ENCODE assay signal across 10 mouse cellular contexts in the genomic region with DNA sequence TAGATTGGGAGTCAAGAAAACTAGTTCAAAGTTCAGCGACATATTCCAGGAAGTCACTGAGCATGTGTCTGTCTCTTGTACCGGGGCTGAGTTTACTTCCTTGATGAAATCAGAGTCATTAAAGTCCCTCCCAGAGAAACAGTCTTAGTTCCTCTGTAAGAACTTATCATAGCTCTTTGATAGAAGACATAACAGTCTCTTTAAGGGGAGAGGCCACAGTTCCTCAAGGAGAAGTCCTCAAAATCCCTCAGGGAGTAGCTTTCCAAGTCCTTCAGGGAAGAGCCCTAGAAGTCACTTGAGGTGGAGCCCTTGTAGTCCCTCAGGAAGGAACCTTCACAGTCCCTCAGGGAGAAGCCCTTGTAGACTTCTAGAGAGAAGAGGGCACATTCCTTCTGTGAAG. TPM values are rescaled to one million over a fixed set of nuclear protein-coding genes. Genes with fewer than 3 reads are reported as not detected.
DNase-seq lines count a peak whose midpoint lies in the region; ATAC-seq and TF ChIP-seq lines count a peak whose summit lies in the region.
"Had no signal": no experiment of that assay in that cellular context is flagged by ENCODE, and none has a peak within 500 bp of the region (broad histone marks: within the 10 kb centered on the region; RNA-seq: fewer than 3 reads in every experiment).

No protein-coding gene starts in this region.

- no peaks in the 10 kb centered on the region for H3K36me3 ChIP-seq in kidney, postnatal 0 days (ENCODE audit: insufficient read depth, low read length)
- H3K36me3 ChIP-seq in kidney, adult 2 months (ENCODE audit: control insufficient read depth, insufficient read depth, low read length): no peaks in the 10 kb centered on the region
- H3K36me3 ChIP-seq in E14TG2a.4 (ENCODE audit: insufficient read depth, low read length): no peaks in the 10 kb centered on the region
- H3K36me3 ChIP-seq in midbrain, embryonic 13.5 days: no peaks in the 10 kb centered on the region
- H3K36me3 ChIP-seq: embryonic facial prominence, embryonic 12.5 days had no signal

- H3K27me3 ChIP-seq in kidney, postnatal 0 days (ENCODE audit: insufficient read depth, low read length): no peaks in the 10 kb centered on the region
- no peaks in the 10 kb centered on the region for H3K27me3 ChIP-seq in kidney, adult 2 months (replicated peaks; ENCODE audit: control insufficient read depth, insufficient read depth, low read length)
- H3K27me3 ChIP-seq in E14TG2a.4 (ENCODE audit: insufficient read depth, low read length): peaks cover 3% of the 10 kb centered on the region
- no peaks in the 10 kb centered on the region for H3K27me3 ChIP-seq in midbrain, embryonic 13.5 days
- H3K27me3 ChIP-seq: embryonic facial prominence, embryonic 12.5 days had no signal

- H3K4me2 ChIP-seq in kidney, postnatal 0 days (ENCODE audit: low read length): no peak overlapping the region
- H3K4me2 ChIP-seq in midbrain, embryonic 13.5 days (replicated peaks): peak overlapping the region; percentile 94; the same call in 1 of the 2 replicates

- 0 out of 2 replicates have a peak, but pooled peaks cover 9% of the 10 kb centered on the region for H3K4me1 ChIP-seq in kidney, postnatal 0 days (replicated peaks; ENCODE audit: insufficient read depth, low read length)
- peaks cover 4% of the 10 kb centered on the region; the same call in 1 of the 2 replicates for H3K4me1 ChIP-seq in kidney, adult 2 months (ENCODE audit: control insufficient read depth, insufficient read depth, low read length)
- peaks cover 23% of the 10 kb centered on the region for H3K4me1 ChIP-seq in E14TG2a.4 (replicated peaks; ENCODE audit: low read depth, low read length)
- peaks cover 20% of the 10 kb centered on the region for H3K4me1 ChIP-seq in midbrain, embryonic 13.5 days (replicated peaks)

- no peak overlapping the region for H3K4me3 ChIP-seq in kidney, postnatal 0 days (replicated peaks; ENCODE audit: low read depth, low read length)
- H3K4me3 ChIP-seq in kidney, adult 2 months (ENCODE audit: insufficient read depth, low read depth, low read length): no peak overlapping the region
- H3K4me3 ChIP-seq in E14TG2a.4 (replicated peaks; ENCODE audit: low read length): peak overlapping the region; percentile 33; the same call in 1 of the 2 replicates
- H3K4me3 ChIP-seq in midbrain, embryonic 13.5 days (replicated peaks): no peak overlapping the region

- no peaks in the 10 kb centered on the region for H3K9me3 ChIP-seq in kidney, postnatal 0 days (replicated peaks; ENCODE audit: low read length)
- no peaks in the 10 kb centered on the region for H3K9me3 ChIP-seq in E14TG2a.4 (ENCODE audit: low read length)
- no peaks in the 10 kb centered on the region for H3K9me3 ChIP-seq in midbrain, embryonic 13.5 days
- H3K9me3 ChIP-seq: embryonic facial prominence, embryonic 12.5 days had no signal

- no peak for TF ChIP-seq POLR2A in kidney, adult 2 months (IDR thresholded peaks at IDR 0.05; ENCODE audit: low read depth, low read length)

- no peak overlapping the region for H3K27ac ChIP-seq in kidney, postnatal 0 days
- no peak overlapping the region for H3K27ac ChIP-seq in kidney, adult 2 months (ENCODE audit: insufficient read depth, low read depth, low read length)
- H3K27ac ChIP-seq in midbrain, embryonic 13.5 days: no peak overlapping the region
- H3K27ac ChIP-seq: embryonic facial prominence, embryonic 12.5 days had no signal

- WGBS in kidney, postnatal 0 days: 74% methylated on average over 2 of the region's 2 CpGs
- 55% methylated on average over 2 of the region's 2 CpGs for WGBS in kidney, adult 2 months
- WGBS in midbrain, embryonic 13.5 days: 94% methylated on average over 2 of the region's 2 CpGs

- no peak overlapping the region for H3K9ac ChIP-seq in kidney, postnatal 0 days (ENCODE audit: low read depth, low read length)
- H3K9ac ChIP-seq in midbrain, embryonic 13.5 days (replicated peaks): no peak overlapping the region
- H3K9ac ChIP-seq: embryonic facial prominence, embryonic 12.5 days had no signal

- DNase-seq in kidney, postnatal 0 days (ENCODE audit: low spot score): peak; percentile 0
- no peak for DNase-seq in kidney, adult 2 months
- no peak for DNase-seq in layer of hippocampus, adult 9-10 months (ENCODE audit: low spot score)

- ATAC-seq in kidney, postnatal 0 days (replicated peaks; ENCODE audit: low FRiP score, low read depth): no peak
- ATAC-seq in erythroid progenitor cell, adult 5-6 weeks (replicated peaks; ENCODE audit: low FRiP score, poor library complexity, severe bottlenecking): 0 out of 2 replicates have a peak, but pooled peaks have one; percentile 13
- no peak; the same call in 1 of the 2 replicates for ATAC-seq in midbrain, embryonic 13.5 days
- no peak for ATAC-seq in megakaryocyte, adult 5-6 weeks (ENCODE audit: poor library complexity, severe bottlenecking)

- TF ChIP-seq CTCF in kidney, postnatal 0 days (IDR thresholded peaks at IDR 0.05; ENCODE audit: low read depth): no peak
- TF ChIP-seq CTCF in kidney, adult 2 months (conservative IDR thresholded peaks at IDR 0.05; ENCODE audit: insufficient read depth, insufficient read length, low read depth, low read length): no peak
- no peak for TF ChIP-seq CTCF in E14TG2a.4 (conservative IDR thresholded peaks at IDR 0.05; ENCODE audit: low read length)

RNA-seq across cellular contexts. Expression of a gene that starts 0.9 kb away (rescaled TPM):
- polyA plus RNA-seq in kidney, postnatal 0 days (2015; fragmentation: Nextera tagmentation; extraction: Ambion mirVana): 26.5 and 31.3 TPM in 2 replicates
- 7.9 and 9.9 TPM in 2 replicates for polyA plus RNA-seq in kidney, adult 2 months (2012; rRNA removed)
- total RNA-seq in erythroid progenitor cell, adult 5-6 weeks (2015; ENCODE audit: low replicate concordance): 4.7 and 12.6 TPM in 2 replicates
- total RNA-seq in erythroid progenitor cell, adult 5-6 weeks (2017; ENCODE audit: low replicate concordance): 14.2 and 33.2 TPM in 2 replicates
- 124 and 125 TPM in 2 replicates for polyA plus RNA-seq in midbrain, embryonic 13.5 days (2015; fragmentation: Nextera tagmentation; extraction: Ambion mirVana)
- total RNA-seq in megakaryocyte, adult 5-6 weeks (2015): 11.0 and 18.1 TPM in 2 replicates
- 20.6 and 24.2 TPM in 2 replicates for total RNA-seq in megakaryocyte, adult 5-6 weeks (2017)

RNA-seq across cellular contexts. Expression of a gene that starts 34.2 kb away (rescaled TPM):
- polyA plus RNA-seq in kidney, postnatal 0 days (2015; fragmentation: Nextera tagmentation; extraction: Ambion mirVana): not detected in 2 replicates
- polyA plus RNA-seq in kidney, adult 2 months (2012; rRNA removed): not detected in 2 replicates
- total RNA-seq in erythroid progenitor cell, adult 5-6 weeks (2015; ENCODE audit: low replicate concordance): not detected in 2 replicates
- not detected in 2 replicates for total RNA-seq in erythroid progenitor cell, adult 5-6 weeks (2017; ENCODE audit: low replicate concordance)
- polyA plus RNA-seq in midbrain, embryonic 13.5 days (2015; fragmentation: Nextera tagmentation; extraction: Ambion mirVana): 0.13 and 0.18 TPM in 2 replicates
- total RNA-seq in megakaryocyte, adult 5-6 weeks (2015): not detected in 2 replicates
- 0.12 and 0.44 TPM in 2 replicates for total RNA-seq in megakaryocyte, adult 5-6 weeks (2017)
- polyA plus RNA-seq: gonadal fat pad, adult 2 months; neural tube, embryonic 11.5 days had no signal

RNA-seq across cellular contexts. Expression of a gene that starts 43.2 kb away (rescaled TPM):
- polyA plus RNA-seq in kidney, postnatal 0 days (2015; fragmentation: Nextera tagmentation; extraction: Ambion mirVana): 41.2 and 45.5 TPM in 2 replicates
- polyA plus RNA-seq in kidney, adult 2 months (2012; rRNA removed): 8.3 and 11.6 TPM in 2 replicates
- total RNA-seq in erythroid progenitor cell, adult 5-6 weeks (2015; ENCODE audit: low replicate concordance): 1.3 and 6.1 TPM in 2 replicates
- total RNA-seq in erythroid progenitor cell, adult 5-6 weeks (2017; ENCODE audit: low replicate concordance): 1.4 TPM in 1 of 2 replicates, not detected in the other
- 78.3 and 80.5 TPM in 2 replicates for polyA plus RNA-seq in midbrain, embryonic 13.5 days (2015; fragmentation: Nextera tagmentation; extraction: Ambion mirVana)
- total RNA-seq in megakaryocyte, adult 5-6 weeks (2015): 7.7 and 11.0 TPM in 2 replicates
- total RNA-seq in megakaryocyte, adult 5-6 weeks (2017): 9.6 and 14.9 TPM in 2 replicates
